Mouse (Mus musculus): Measurements from ENCODE around the gene Emc10.

DNA sequence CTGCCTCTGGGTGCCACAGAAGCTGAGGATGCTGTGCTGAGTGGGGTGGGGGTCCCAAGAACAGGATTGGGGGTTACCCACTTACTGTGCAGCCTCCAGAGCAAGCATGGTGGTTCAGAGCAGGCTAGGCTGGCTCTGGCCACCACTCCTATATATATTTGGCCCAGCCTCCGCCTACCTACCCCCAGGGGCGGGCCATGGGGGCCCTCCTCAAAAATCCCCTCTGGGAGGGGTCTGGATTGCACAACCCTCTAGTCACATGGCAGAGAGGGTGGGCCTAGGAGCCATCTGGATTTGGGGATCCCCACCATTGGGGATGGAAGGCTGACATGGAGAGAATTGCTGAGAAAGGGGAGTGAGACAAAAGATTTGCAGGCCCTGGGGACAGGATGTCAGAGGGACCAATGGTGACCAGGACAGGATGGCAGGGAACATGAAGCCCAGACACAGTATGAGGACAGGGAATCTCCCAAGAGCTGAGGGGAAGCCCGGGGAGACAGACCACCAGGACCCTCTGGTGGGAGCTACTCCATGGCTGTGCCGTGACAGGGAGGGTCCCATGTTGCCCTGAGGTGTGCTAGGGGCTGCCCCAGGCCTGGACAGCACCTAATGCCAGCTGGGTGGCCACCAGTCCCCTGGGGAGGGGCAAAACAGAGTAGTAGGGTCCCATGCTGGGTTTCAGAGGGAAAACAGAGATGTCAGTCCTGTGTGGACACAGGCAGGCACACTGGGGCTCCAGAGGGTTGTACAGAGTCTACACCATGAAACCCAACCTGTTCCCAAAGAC lies 35.8 kb upstream of the Emc10 start, which contains the start of gene Spib:
- no peak for TF ChIP-seq POLR2A (IDR thresholded peaks at IDR 0.05; ENCODE audit: control insufficient read depth, low read depth, low read length)
- TF ChIP-seq CTCF (IDR thresholded peaks at IDR 0.05; ENCODE audit: control insufficient read depth, insufficient read depth, insufficient replicate concordance, low read depth, low read length), result no peak
